Mouse (Mus musculus): ENCODE results near the gene Skap2.

Gene Skap2

DNA sequence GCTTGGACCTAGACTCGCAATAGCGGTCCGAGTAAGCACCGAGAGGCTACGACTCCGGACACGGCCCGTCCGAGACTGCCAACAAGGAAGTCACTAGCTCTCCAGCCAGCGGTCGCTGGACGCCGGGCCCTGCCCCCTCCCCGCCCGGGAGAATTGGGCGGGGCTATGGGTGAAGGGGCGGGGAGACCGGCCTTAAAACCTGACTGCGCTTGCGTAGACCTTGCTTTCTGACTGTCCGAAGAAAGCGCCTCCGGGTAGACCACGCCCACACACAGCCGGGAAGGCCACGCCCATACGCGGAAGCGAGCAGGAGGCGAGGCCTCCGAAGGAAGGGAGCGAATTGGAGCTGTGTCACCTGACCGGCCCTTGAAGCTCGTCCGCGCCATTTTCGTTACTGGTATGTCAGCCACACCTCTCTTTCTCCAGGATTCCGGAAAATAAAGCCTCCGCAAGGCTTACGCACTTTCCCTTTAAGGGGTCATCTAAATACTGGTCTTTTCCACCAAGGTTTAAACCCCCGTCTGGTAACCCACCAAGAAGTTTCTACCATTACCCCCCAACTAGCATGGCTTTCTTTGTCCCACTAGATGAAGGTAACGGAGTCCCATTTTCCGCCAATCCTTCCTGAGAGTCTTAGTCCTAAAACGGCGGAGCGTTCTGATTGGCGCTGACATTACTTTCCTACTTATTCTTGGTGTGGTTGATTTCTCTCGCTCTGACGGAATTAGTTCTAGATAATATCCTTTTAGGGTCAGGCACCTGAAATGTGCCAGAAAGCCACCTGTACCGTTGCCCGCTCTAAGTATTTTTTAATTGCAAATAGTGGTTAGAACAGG is at the start of gene Skap2:
TSS of gene Skap2 (minus strand) at position 141 of the 836 bp plus-strand sequence.
- peak; percentile 89 for DNase-seq (ENCODE audit: low spot score)

- DNase-seq (ENCODE audit: low spot score), result no peak
Observed at GRCm38 (mm10) chr6:52058899-52059448, 46.6 kb upstream of the Skap2 start.

DNA sequence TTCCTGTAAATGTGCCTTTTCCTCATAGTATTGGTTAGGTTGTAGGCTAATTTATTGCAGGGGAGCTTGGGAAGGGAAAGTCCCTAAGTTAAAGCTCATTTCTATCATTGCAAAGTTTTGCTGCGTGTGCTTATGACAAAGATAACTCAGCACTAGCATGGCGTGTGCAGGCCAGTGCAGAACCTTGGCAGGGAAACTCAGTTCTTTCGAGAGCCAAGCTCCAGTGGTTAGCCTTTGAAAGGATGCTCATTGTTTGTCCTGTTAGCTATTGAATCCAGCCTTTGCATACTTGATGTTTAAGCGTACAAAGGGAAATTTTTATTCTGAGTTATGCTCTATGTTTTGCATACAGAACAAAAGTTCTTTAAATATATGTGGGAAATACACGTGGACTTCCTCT is 45.8 kb upstream of the Skap2 start:
- DNase-seq (ENCODE audit: low spot score), result no peak

GRCm38 (mm10) chr6:52053567-52054561 is 41.5 kb upstream of the Skap2 start:
- DNase-seq (ENCODE audit: low spot score), result no peak

GRCm38 (mm10) chr6:52050062-52050461 is 37.7 kb upstream of the Skap2 start:
- no peak for DNase-seq (ENCODE audit: low spot score)

DNA sequence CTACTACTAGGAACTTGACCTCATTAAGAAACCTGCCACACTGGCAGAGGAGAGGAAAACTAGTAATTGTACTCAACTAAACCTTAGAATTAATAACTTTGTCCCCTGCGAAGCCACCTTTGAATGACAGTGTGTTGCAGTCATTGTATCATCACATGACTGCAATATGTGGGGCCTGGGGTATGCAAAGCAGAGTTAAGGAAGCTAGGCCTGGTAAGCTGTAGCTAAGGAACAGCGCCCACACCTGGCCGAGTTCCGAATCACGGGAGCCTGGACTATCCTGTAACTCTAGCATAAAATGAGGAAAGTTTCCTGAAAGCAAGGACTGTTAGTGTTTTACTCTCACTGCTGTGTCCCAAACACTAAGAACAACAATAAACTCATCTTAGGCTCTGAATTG is 33.2 kb upstream of the Skap2 start:
- no peak for DNase-seq (ENCODE audit: low spot score)

- no peak for DNase-seq (ENCODE audit: low spot score)
Observed at GRCm38 (mm10) chr6:52036077-52036476, 23.7 kb upstream of the Skap2 start.

DNA sequence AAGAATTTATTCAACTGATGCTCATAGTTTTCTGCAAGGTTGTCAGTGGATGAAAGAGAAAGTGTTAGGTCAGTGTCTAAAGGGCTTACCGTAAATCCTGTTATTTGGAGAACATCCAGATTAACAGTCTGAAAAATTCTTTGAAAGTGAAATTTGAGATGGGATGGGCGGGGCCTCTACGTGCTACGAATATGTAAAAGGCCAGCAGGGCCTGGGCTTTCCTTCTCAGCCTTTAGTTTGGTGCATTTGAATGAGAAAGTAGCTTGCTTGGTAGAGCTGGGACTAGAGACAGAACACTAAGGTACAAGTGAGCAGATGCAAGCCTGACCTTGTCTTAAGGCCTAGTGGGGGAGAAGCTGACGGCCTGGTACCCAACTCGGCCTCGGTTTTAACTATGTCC is 18.8 kb upstream of the Skap2 start:
- no peak for DNase-seq (ENCODE audit: low spot score)

- no peak for DNase-seq (ENCODE audit: low spot score)
Observed at GRCm38 (mm10) chr6:52028131-52028530, 15.8 kb upstream of the Skap2 start.

- DNase-seq (ENCODE audit: low spot score), result no peak
Observed at GRCm38 (mm10) chr6:52027181-52027580, 14.8 kb upstream of the Skap2 start.

DNA sequence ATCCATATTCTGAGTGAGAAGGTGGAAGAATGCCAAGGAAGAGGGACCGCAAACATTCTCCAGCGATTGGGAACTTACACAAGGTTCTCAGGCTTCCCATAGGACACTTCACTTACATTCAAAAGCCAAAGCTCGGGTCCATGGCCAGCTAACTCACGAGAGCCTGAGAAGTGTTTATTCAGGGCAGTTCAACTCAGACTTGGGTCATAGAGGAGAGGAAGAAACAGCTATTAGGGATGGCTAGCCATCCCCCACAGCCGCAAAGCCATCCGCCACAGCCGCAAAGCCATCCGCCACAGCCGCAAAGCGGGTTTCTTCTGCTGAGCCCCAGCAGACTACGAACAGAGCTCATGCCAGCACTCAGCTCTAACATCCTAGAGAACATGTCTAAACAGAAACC is 13.9 kb upstream of the Skap2 start:
- no peak for DNase-seq (ENCODE audit: low spot score)

DNA sequence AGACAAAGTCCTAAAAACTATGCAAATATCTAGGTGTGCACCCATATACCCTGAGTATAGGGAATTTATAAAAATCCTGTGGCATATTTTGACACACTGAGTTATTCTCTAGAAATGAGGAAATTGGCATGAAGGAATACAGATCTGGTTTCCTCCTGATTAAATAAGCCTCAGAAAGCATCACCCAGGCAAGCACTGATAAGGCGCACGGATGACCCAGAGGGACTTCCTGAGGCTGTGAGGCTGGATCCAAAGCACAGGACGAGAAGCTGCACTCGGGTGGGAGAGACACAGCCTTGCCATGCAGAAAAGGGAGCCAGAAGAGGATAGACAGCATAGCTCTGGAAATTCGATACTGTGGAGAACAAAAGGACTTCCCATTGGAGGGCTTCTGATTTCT is 12.4 kb upstream of the Skap2 start:
- no peak for DNase-seq (ENCODE audit: low spot score)

DNA sequence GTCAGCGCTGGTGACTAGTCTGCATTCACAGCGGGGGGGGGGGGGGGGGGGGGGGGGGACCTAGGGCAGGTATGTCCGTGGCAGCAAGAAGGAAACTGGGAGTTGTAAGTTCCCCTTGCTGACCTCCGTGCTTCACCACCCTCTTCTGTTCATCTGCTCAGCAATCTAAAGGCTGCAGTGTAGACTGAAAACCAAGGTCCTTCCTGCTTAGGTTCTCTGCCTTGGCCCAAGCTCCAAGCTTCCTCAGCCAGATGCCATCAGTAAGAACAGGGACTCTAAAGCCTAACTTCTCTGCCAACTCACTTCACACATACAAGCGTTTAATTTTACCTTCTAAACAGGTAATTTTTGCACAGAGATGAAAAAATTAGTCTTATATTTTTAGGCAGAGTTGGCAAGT is 10.0 kb upstream of the Skap2 start:
- DNase-seq (ENCODE audit: low spot score), result no peak

DNA sequence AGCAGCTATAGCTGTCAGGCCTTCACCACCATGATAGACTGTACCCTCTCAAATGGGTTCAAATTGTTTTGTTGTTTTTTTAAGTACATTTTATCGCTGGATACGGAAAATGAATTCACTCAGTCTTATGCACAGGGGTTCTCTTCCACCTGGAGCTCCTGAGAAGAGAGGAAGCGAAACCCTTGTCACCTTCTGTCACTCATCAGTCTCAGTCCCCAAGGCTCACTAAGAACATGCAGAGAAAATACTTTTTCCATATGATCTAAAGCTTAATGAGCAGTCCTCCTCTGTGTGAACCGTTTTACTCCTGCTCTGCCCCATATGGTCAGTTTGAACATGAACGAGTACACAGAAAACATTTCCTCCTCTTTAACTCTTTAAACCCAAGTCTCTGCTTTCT is 7.9 kb upstream of the Skap2 start:
- DNase-seq (ENCODE audit: low spot score), result no peak

- DNase-seq (ENCODE audit: low spot score), result no peak
Observed at GRCm38 (mm10) chr6:52013245-52013945, 1.0 kb upstream of the Skap2 start.

GRCm38 (mm10) chr6:52011559-52012408 is 565 bp downstream of the Skap2 start:
- peak; percentile 28 for DNase-seq (ENCODE audit: low spot score)

DNA sequence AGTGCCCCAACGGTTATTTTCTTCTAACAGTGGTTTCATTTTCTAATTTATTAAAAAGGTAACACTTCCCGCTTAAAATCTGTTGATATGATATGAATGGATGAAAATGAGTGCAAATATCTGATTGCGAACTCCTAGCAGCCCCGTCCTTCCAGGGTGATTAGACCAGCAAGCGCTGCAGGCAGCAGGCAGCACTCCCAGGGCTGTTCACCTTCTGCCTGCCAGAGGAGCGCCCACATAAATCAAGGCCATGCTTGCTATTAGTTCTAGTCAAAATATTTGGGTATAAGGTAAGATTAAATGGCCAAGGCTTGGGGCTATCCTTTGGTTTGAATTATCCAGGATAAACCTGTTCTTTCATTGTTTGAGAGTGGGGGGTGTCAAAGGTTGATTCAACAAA is 3.0 kb downstream of the Skap2 start:
- no peak for DNase-seq (ENCODE audit: low spot score)

DNA sequence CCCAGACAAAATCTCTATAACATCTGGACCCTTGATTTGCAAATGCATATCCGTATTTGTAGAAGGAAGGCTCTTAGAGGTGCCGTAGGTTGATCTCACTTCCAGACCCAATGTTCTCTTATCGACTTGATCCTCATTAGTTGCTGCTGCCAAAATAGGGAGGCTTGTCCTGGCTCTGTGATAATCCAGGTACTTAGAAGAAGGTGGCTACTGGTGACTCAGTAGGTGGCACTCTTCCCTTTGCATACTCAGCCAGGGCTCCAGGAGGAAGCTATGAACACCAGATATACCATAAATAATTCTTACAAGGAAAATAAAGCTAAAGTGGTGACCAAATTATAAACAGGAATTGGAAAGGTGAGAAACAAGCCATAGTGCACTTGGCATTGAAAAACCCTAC is 3.6 kb downstream of the Skap2 start:
- no peak for DNase-seq (ENCODE audit: low spot score)

GRCm38 (mm10) chr6:52006649-52007218 is 5.6 kb downstream of the Skap2 start:
- no peak for DNase-seq (ENCODE audit: low spot score)

GRCm38 (mm10) chr6:52005963-52006648 is 6.2 kb downstream of the Skap2 start:
- DNase-seq (ENCODE audit: low spot score), result no peak

Data from MN1 (cell line).